Mouse (Mus musculus) intestine, embryonic 14.5 days (tissue): ENCODE measurements at regions not wholly inside any gene's neighbourhood (a gene's known extent, or its start where the extent isn't known, plus 50 kb on each side); places are given as distances from the start of the nearest gene placed in this dataset.

Source experiments
- ATAC-seq: fragments of 200-750 bp; cut with Nextera tagmentation; replicated peaks from 2 replicates; pipeline ENCODE4 v1.8.0; 2017; ENCODE audit warnings: low read depth, moderate number of reproducible peaks, moderate TSS enrichment, moderate library complexity; ENCODE audit not compliant: low FRiP score, low TSS enrichment
- DNase-seq: peaks from one replicate; pipeline ENCODE4 v3.0.0-alpha.2; 2018; ENCODE audit warnings: low spot score
- H3K27ac ChIP-seq: fragments of 300-500 bp; sonication (generic); 2 replicates; pipeline ENCODE4 v1.5.1; 2014; ENCODE audit warnings: low read depth, mild to moderate bottlenecking, control low read depth
- H3K27me3 ChIP-seq: fragments of 300-500 bp; sonication (generic); replicated peaks from 2 replicates; pipeline ENCODE4 v1.6.1; 2014; ENCODE audit warnings: low read length, control low read depth; ENCODE audit not compliant: control insufficient read depth, insufficient read depth
- H3K36me3 ChIP-seq: fragments of 300-500 bp; sonication (generic); 2 replicates; pipeline ENCODE4 v1.6.1; 2014; ENCODE audit warnings: low read length, control low read depth; ENCODE audit not compliant: control insufficient read depth, insufficient read depth
- H3K4me1 ChIP-seq: fragments of 300-500 bp; sonication (generic); replicated peaks from 2 replicates; pipeline ENCODE4 v1.6.1; 2014; ENCODE audit warnings: low read length, control low read depth, mixed read lengths; ENCODE audit not compliant: control insufficient read depth, insufficient read depth
- H3K4me2 ChIP-seq: fragments of 300-500 bp; sonication (generic); 2 replicates; pipeline ENCODE4 v1.6.1; 2014; ENCODE audit warnings: low read length
- H3K4me3 ChIP-seq: fragments of 300-500 bp; sonication (generic); 2 replicates; pipeline ENCODE4 v1.5.1; 2014; ENCODE audit warnings: low read depth, low read length, control low read depth, mixed read lengths
- H3K9ac ChIP-seq: fragments of 300-500 bp; sonication (generic); 2 replicates; pipeline ENCODE4 v1.6.1; 2014; ENCODE audit warnings: mild to moderate bottlenecking, low read length
- H3K9me3 ChIP-seq: fragments of 300-500 bp; sonication (generic); 2 replicates; pipeline ENCODE4 v1.6.1; 2016; ENCODE audit warnings: low read length, control low read depth; ENCODE audit not compliant: control insufficient read depth
- WGBS: fragments of 180-500 bp; shearing (Covaris S2); extraction: QIAGEN DNeasy Blood & Tissue Kit; methylation state at CpG from one replicate; pipeline ENCODE4 v1.1.7; 2014; 5-methylcytosine and 5-hydroxymethylcytosine counted together

DNA sequence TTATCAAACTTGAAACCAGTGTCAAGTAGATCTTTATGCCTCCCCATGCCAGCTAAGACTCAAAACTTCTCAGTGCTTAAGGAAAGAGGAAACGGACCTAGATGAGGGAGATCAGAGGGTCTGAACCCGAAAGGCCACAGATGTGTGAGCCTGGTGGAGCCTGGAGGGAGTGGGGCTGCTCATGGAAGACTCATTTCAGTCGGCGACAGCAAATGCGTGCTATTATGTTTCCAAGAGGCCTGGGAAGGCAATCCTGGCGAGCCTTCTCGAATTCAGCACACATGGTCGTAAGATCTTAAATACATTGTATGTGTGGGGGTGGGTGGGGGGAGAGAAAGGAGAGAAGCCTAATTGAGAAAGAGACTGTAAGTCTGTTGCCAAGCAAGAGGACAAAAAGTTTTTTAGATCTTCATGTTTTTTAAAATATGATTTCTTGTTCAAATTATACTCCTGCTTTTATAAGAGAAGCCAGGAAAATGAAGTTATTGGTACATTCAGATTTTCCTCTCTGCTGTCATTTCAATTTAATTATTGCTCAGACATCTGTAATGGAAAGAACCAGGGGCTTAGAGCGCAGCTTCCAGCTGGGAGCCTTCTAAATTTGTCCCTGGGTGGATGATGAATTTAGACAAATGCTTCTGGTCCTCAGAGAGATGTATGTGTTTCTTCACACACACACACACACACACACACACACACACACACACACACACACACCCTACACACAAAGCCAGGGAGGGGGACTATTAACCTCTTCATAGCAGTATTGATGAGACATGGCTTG is 153.5 kb upstream of the Gas1 start:
- no peaks in the 10 kb centered on the region for H3K27me3 ChIP-seq
- no peaks in the 10 kb centered on the region for H3K36me3 ChIP-seq
- H3K27ac ChIP-seq = peak overlapping the region; percentile 24; the same call in 1 of the 2 replicates
- H3K9ac ChIP-seq = no peak overlapping the region
- no peak for ATAC-seq
- H3K4me1 ChIP-seq = peaks cover 6% of the 10 kb centered on the region; the same call in 1 of the 2 replicates
- no peak for DNase-seq
- H3K9me3 ChIP-seq = no peaks in the 10 kb centered on the region
- no peak overlapping the region for H3K4me2 ChIP-seq
- no peak overlapping the region for H3K4me3 ChIP-seq
- 59% methylated on average over 9 of the region's 9 CpGs for WGBS

DNA sequence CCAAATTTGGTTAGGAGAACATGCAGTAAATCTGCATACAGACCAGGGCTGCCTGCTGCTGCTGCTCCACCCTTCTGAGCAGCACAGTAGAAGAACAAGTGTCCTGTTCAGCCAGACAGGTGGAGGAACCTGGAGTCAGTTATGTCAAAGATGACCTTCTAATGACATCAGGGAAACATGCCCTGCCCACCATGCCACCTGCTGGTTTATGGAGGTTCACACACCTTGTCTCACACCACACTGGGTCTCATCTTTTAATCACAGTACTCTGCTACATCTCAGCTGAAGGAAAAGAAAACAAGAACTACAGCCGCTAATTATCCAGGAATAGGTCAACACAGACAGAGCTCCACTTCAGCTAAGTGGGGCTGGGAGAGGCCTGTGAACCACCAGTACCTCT is 159.0 kb upstream of the Gas1 start:
- ATAC-seq = no peak

DNA sequence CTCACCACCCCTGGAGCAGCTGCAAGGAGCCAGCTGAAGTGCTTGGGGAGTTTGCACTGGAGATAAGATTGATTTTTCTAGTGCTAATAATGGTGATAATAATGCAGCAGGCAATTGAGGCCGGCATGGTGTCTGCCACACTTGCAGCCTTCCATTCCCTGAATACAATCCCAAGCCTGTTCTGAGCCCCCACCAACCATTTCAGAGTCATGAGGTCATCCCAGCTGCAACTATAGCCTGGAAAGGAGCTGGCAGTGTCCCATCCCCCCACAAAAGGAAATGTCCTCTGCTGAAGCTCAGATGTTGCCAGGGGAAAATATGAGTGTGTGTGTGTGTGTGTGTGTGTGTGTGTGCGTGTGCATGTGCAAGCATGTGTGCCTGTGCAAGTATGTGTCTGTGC is 160.2 kb upstream of the Gas1 start:
- Histone ChIP-seq H3K4me1 (peaks cover 6% of the 10 kb centered on the region; the same call in 1 of the 2 replicates), H3K36me3 (no peaks in the 10 kb centered on the region), H3K4me2 (no peak overlapping the region), H3K4me3 (no peak overlapping the region), H3K27me3 (no peaks in the 10 kb centered on the region), H3K9me3 (peaks cover 4% of the 10 kb centered on the region; the same call in 1 of the 2 replicates), H3K27ac (no peak overlapping the region), H3K9ac (no peak overlapping the region)
- peak; percentile 55; the same call in 1 of the 2 replicates for ATAC-seq
- WGBS = 41% methylated on average over 2 of the region's 2 CpGs
- no peak for DNase-seq

More for the DNA sequence above, 159.0 kb upstream of the Gas1 start:
- no peaks in the 10 kb centered on the region for H3K36me3 ChIP-seq
- H3K27ac ChIP-seq = no peak overlapping the region
- peaks cover 4% of the 10 kb centered on the region; the same call in 1 of the 2 replicates for H3K9me3 ChIP-seq
- H3K9ac ChIP-seq = no peak overlapping the region
- H3K27me3 ChIP-seq = no peaks in the 10 kb centered on the region
- H3K4me2 ChIP-seq = no peak overlapping the region
- H3K4me1 ChIP-seq = peaks cover 6% of the 10 kb centered on the region; the same call in 1 of the 2 replicates
- 47% methylated on average over 1 of the region's 1 CpGs for WGBS
- H3K4me3 ChIP-seq = no peak overlapping the region
- DNase-seq = no peak

DNA sequence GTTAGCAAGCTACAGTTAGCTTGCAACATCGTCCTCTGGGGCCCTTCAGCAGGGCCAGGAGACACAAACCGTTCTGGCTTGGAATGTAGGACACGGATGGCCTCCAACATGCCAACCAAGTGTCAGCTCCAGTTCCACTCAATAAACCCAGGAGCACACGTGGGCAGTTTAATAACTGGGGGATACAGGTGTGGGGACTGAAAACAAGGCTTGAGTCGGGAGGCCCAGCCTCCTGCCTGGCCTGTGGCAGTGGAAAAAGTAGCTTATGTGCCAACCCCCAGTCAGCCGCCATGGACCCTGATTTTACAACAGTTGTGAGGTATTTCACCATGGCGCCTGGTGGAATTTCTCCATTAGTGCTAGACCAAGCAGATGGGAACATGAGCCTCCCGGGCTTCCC is 160.9 kb upstream of the Gas1 start:
- H3K9me3 ChIP-seq = peaks cover 4% of the 10 kb centered on the region; the same call in 1 of the 2 replicates
- no peak for DNase-seq
- no peak for ATAC-seq

DNA sequence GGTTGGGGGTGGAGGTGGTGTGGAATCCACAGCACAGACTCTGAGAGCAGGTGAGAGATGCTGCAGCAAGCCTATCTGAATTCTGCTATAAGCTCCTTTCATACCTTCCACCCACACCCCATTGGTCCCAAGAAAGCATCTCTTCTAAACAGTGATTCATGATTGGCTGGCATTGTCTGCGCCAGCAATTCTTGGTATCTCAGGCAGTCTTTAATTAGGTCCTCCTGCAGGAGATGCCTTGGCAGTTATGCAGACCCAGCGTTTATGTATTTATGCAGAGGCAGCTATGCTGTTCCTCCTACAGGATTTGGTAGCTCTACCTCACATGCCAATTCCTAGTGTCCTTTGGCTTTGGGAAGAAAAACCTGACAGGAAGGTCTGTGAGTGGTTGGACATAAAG is 162.9 kb upstream of the Gas1 start:
- Histone ChIP-seq H3K4me1 (peaks cover 6% of the 10 kb centered on the region; the same call in 1 of the 2 replicates), H3K9ac (no peak overlapping the region), H3K9me3 (peaks cover 4% of the 10 kb centered on the region; the same call in 1 of the 2 replicates), H3K36me3 (no peaks in the 10 kb centered on the region), H3K27ac (no peak overlapping the region), H3K4me2 (no peak overlapping the region), H3K4me3 (no peak overlapping the region), H3K27me3 (no peaks in the 10 kb centered on the region)
- ATAC-seq (no peak), DNase-seq (no peak)
- 85% methylated on average over 2 of the region's 2 CpGs for WGBS

More for the DNA sequence above, 160.9 kb upstream of the Gas1 start:
- H3K27ac ChIP-seq = no peak overlapping the region
- no peak overlapping the region for H3K9ac ChIP-seq
- no peaks in the 10 kb centered on the region for H3K36me3 ChIP-seq
- 71% methylated on average over 8 of the region's 8 CpGs for WGBS
- H3K4me3 ChIP-seq = no peak overlapping the region
- peaks cover 6% of the 10 kb centered on the region; the same call in 1 of the 2 replicates for H3K4me1 ChIP-seq
- no peaks in the 10 kb centered on the region for H3K27me3 ChIP-seq
- H3K4me2 ChIP-seq = no peak overlapping the region

DNA sequence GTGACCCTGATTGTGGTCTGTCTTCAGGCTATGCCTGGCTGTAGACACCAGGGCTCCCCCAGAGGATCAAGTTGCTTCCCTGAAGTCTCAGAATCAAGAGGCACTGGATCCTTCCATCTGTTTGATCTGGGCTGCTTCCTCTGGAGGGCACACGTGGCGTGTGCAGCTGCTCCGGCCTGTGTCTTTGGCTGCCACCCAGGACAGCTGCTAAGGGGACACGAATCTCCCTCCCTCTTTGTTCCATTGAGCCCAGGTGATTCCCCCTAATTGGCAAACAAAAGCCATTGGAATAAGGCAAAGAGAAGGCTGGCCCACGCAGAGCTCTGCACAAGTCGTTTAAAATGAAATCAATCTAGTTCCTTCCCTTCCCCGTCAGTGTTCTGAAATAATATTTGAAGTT is 170.7 kb upstream of the Gas1 start:
- H3K4me3 ChIP-seq = no peak overlapping the region
- WGBS = 20% methylated on average over 7 of the region's 7 CpGs
- no peak overlapping the region for H3K9ac ChIP-seq
- DNase-seq (no peak), ATAC-seq (no peak)
- H3K4me1 ChIP-seq = peaks cover 16% of the 10 kb centered on the region
- H3K27me3 ChIP-seq = no peaks in the 10 kb centered on the region
- H3K4me2 ChIP-seq = no peak overlapping the region
- no peaks in the 10 kb centered on the region for H3K36me3 ChIP-seq
- H3K9me3 ChIP-seq = no peaks in the 10 kb centered on the region
- no peak overlapping the region; the same call in 1 of the 2 replicates for H3K27ac ChIP-seq

DNA sequence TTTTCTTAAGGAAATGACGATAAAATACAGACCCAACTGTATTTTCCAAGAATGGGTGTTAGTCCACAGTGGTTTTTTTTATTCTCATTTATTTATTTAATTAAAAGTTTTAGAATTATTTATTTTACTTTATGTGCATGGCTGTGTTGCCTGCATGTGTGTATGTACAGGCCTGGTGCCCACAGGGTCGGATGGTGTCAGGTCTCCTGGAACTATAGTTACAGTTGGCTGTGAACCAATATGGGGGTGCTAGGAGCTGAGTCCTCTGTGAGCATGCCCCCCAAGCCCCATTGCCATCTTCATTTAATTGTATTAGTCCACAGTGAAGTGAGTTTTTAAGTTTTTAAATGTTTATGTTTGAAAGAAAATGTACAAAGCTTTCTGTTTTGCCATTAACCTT is 171.3 kb upstream of the Gas1 start:
- Histone ChIP-seq H3K4me1 (peaks cover 16% of the 10 kb centered on the region), H3K9ac (no peak overlapping the region), H3K9me3 (no peaks in the 10 kb centered on the region), H3K4me3 (no peak overlapping the region), H3K36me3 (no peaks in the 10 kb centered on the region), H3K4me2 (no peak overlapping the region), H3K27me3 (no peaks in the 10 kb centered on the region), H3K27ac (no peak overlapping the region)
- ATAC-seq (no peak), DNase-seq (no peak)
- 58% methylated on average over 2 of the region's 2 CpGs for WGBS

DNA sequence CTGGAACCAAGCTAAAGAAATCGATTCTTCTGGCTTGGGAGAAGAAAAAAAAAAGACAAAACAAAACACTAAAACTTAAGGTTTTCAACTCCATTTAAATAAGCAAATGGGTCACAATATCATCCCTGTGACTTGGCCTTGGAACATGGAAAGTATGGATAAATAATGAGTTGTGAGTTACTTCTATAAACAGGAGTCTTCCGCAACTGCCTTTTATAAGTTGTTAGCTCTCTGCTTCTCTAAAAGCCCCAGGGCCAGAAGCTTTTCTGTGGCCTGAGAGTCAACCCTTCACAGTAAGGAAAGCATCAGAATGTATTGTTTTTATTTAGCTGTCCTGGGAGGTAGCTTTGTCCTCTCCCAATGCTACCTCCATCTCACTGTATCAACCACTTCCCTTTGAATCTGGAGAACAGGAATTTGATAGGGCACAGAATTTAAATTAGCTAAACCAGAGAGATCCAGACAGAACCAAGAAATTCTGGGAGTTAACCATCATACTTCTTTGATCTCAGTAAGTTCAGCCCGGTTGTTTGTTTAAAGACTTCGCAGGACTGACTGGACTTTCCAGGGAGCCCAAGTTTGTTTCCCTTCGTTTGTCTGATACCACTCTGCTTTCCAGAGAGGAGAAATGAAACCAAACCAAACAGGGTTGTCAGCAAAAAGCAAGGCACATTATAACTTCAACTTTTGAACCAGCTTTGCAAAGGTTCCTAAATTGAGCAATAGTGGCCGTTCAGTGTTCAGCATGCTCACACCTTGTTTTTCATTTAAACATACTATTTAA is 178.7 kb upstream of the Gas1 start:
- ATAC-seq = no peak
- H3K27me3 ChIP-seq = no peaks in the 10 kb centered on the region
- no peak overlapping the region for H3K9ac ChIP-seq
- no peaks in the 10 kb centered on the region for H3K36me3 ChIP-seq
- H3K4me2 ChIP-seq = no peak overlapping the region
- H3K9me3 ChIP-seq = no peaks in the 10 kb centered on the region
- peaks cover 17% of the 10 kb centered on the region for H3K4me1 ChIP-seq
- H3K27ac ChIP-seq = peak overlapping the region; percentile 30; the same call in 1 of the 2 replicates
- 33% methylated on average over 6 of the region's 6 CpGs for WGBS
- DNase-seq = no peak
- H3K4me3 ChIP-seq = no peak overlapping the region
